Mouse (Mus musculus): ENCODE measurements around the gene Kif26b.

Kif26b gene

GRCm38 (mm10) chr1:178716411-178716810 lies 187.5 kb downstream of the Kif26b start:
- no peak for DNase-seq (ENCODE audit: low spot score in 2 of 2)

GRCm38 (mm10) chr1:178720821-178721220 lies 191.9 kb downstream of the Kif26b start:
- DNase-seq (ENCODE audit: low spot score in 2 of 2), result no peak

GRCm38 (mm10) chr1:178722793-178723192 lies 193.9 kb downstream of the Kif26b start:
- no peak for DNase-seq (ENCODE audit: low spot score in 2 of 2)

GRCm38 (mm10) chr1:178725536-178725935 lies 196.6 kb downstream of the Kif26b start:
- DNase-seq (ENCODE audit: low spot score in 2 of 2), result no peak

- no peak for DNase-seq (ENCODE audit: low spot score in 2 of 2)
Observed at GRCm38 (mm10) chr1:178728256-178728655, 199.3 kb downstream of the Kif26b start.

- no peak for DNase-seq (ENCODE audit: low spot score in 2 of 2)
Observed at GRCm38 (mm10) chr1:178730271-178730670, 201.3 kb downstream of the Kif26b start.

- DNase-seq (ENCODE audit: low spot score in 2 of 2), result no peak
Observed at GRCm38 (mm10) chr1:178733035-178733434, 204.1 kb downstream of the Kif26b start.

- no peak for DNase-seq (ENCODE audit: low spot score in 2 of 2)
Observed at GRCm38 (mm10) chr1:178734576-178734975, 205.7 kb downstream of the Kif26b start.

- no peak for DNase-seq (ENCODE audit: low spot score in 2 of 2)
Observed at GRCm38 (mm10) chr1:178736931-178737330, 208.0 kb downstream of the Kif26b start.

- no peak for DNase-seq (ENCODE audit: low spot score in 2 of 2)
Observed at GRCm38 (mm10) chr1:178743820-178744219, 214.9 kb downstream of the Kif26b start.

- DNase-seq (ENCODE audit: low spot score in 2 of 2), result no peak
Observed at GRCm38 (mm10) chr1:178744526-178744925, 215.6 kb downstream of the Kif26b start.

GRCm38 (mm10) chr1:178744961-178745360 lies 216.0 kb downstream of the Kif26b start:
- DNase-seq (ENCODE audit: low spot score in 2 of 2), result no peak

GRCm38 (mm10) chr1:178745471-178745870 lies 216.5 kb downstream of the Kif26b start:
- DNase-seq (ENCODE audit: low spot score in 2 of 2), result peak; percentile 43 to 51

GRCm38 (mm10) chr1:178747279-178748221 lies 218.6 kb downstream of the Kif26b start:
- DNase-seq (ENCODE audit: low spot score in 2 of 2), result no peak

- DNase-seq (ENCODE audit: low spot score in 2 of 2), result no peak
Observed at GRCm38 (mm10) chr1:178748222-178748600, 219.3 kb downstream of the Kif26b start.

GRCm38 (mm10) chr1:178748617-178749016 lies 219.7 kb downstream of the Kif26b start:
- DNase-seq (ENCODE audit: low spot score in 2 of 2), result no peak

- DNase-seq (ENCODE audit: low spot score in 2 of 2), result no peak
Observed at GRCm38 (mm10) chr1:178749786-178750185, 220.9 kb downstream of the Kif26b start.

GRCm38 (mm10) chr1:178758441-178758840 lies 229.5 kb downstream of the Kif26b start:
- no peak for DNase-seq (ENCODE audit: low spot score in 2 of 2)

GRCm38 (mm10) chr1:178762125-178762741 lies 233.3 kb downstream of the Kif26b start:
- DNase-seq (ENCODE audit: low spot score in 2 of 2), result no peak

GRCm38 (mm10) chr1:178764914-178765313 lies 236.0 kb downstream of the Kif26b start:
- DNase-seq (ENCODE audit: low spot score in 2 of 2), result no peak

GRCm38 (mm10) chr1:178765650-178766049 lies 236.7 kb downstream of the Kif26b start:
- DNase-seq (ENCODE audit: low spot score in 2 of 2), result no peak

GRCm38 (mm10) chr1:178768976-178769375 lies 240.1 kb downstream of the Kif26b start:
- no peak for DNase-seq (ENCODE audit: low spot score in 2 of 2)

GRCm38 (mm10) chr1:178769988-178770387 lies 241.1 kb downstream of the Kif26b start:
- no peak for DNase-seq (ENCODE audit: low spot score in 2 of 2)
